Mouse (Mus musculus): ENCODE measurements around the gene Emilin1. TPM values are rescaled to one million over a fixed set of nuclear protein-coding genes. Genes with fewer than 3 reads are reported as not detected.

The Emilin1 gene
- total RNA-seq, 1 experiment = 16.6 TPM

- H3K4me1 ChIP-seq (ENCODE audit: control insufficient read depth in 2 of 2, insufficient read depth in 2 of 2, low read length in 2 of 2, poor library complexity in 1 of 2) = peaks cover 7 to 18% of the 10 kb centered on the region in 2 experiments; a peak in 3 of 4 replicates
These were observed 4.5 kb upstream of the Emilin1 start for GRCm38 (mm10) chr5:30908426-30909299.

GRCm38 (mm10) chr5:30909300-30909659, 3.9 kb upstream of the Emilin1 start:
- no peak for DNase-seq (ENCODE audit: low read depth, low spot score)
- Histone ChIP-seq H3K4me3 (ENCODE audit: insufficient read depth in 1 of 2, low read depth in 1 of 2, low read length in 2 of 2, poor library complexity in 1 of 2, severe bottlenecking in 1 of 2) (no peak overlapping the region), H3K36me3 (ENCODE audit: control insufficient read depth, insufficient read depth, low read length, poor library complexity, severe bottlenecking) (peaks cover 14% of the 10 kb centered on the region), H3K4me1 (ENCODE audit: control insufficient read depth in 2 of 2, insufficient read depth in 2 of 2, low read length in 2 of 2, poor library complexity in 1 of 2) (peaks cover 7 to 18% of the 10 kb centered on the region in 2 experiments; a peak in 3 of 4 replicates), H3K9ac (ENCODE audit: insufficient read depth, low read depth, low read length, poor library complexity, severe bottlenecking) (no peak overlapping the region), H3K9me3 (ENCODE audit: control insufficient read depth, insufficient read depth, low read depth, low read length) (no peaks in the 10 kb centered on the region), H3K27ac (ENCODE audit: insufficient read depth, low read depth, low read length, poor library complexity, severe bottlenecking) (no peak overlapping the region)
- no peak for TF ChIP-seq MAFK (IDR thresholded peaks at IDR 0.05; ENCODE audit: insufficient read depth, low read depth, low read length)
- in situ Hi-C loops (cut with MboI; ENCODE audit: low sequenced_read_pairs in 2 of 2, unreplicated experiment in 2 of 2) = no loop called here

More at GRCm38 (mm10) chr5:30908426-30909299, 4.5 kb upstream of the Emilin1 start:
- DNase-seq (ENCODE audit: low read depth, low spot score) = no peak
- in situ Hi-C loops (cut with MboI; ENCODE audit: low sequenced_read_pairs in 2 of 2, unreplicated experiment in 2 of 2) = no loop called here
- Histone ChIP-seq H3K36me3 (ENCODE audit: control insufficient read depth, insufficient read depth, low read length, poor library complexity, severe bottlenecking) (peaks cover 17% of the 10 kb centered on the region), H3K9ac (ENCODE audit: insufficient read depth, low read depth, low read length, poor library complexity, severe bottlenecking) (peak overlapping the region; percentile 61; the same call in 1 of the 2 replicates), H3K27ac (ENCODE audit: insufficient read depth, low read depth, low read length, poor library complexity, severe bottlenecking) (no peak overlapping the region), H3K4me3 (ENCODE audit: insufficient read depth in 1 of 2, low read depth in 1 of 2, low read length in 2 of 2, poor library complexity in 1 of 2, severe bottlenecking in 1 of 2) (peak overlapping the region; percentile 62 to 71; a peak in 3 of 4 replicates), H3K9me3 (ENCODE audit: control insufficient read depth, insufficient read depth, low read depth, low read length) (no peaks in the 10 kb centered on the region)
- TF ChIP-seq ZC3H11A (IDR thresholded peaks at IDR 0.05; ENCODE audit: borderline replicate concordance, low read depth, low read length) (no peak), CHD2 (IDR thresholded peaks at IDR 0.05; ENCODE audit: low read depth, low read length) (no peak), ZNF384 (IDR thresholded peaks at IDR 0.05; ENCODE audit: low read depth, low read length) (no peak), HCFC1 (IDR thresholded peaks at IDR 0.05; ENCODE audit: borderline replicate concordance, insufficient read depth, low read length) (no peak), MAFK (IDR thresholded peaks at IDR 0.05; ENCODE audit: insufficient read depth, low read depth, low read length) (no peak)

- no peak for DNase-seq (ENCODE audit: low read depth, low spot score)
- Histone ChIP-seq H3K36me3 (ENCODE audit: control insufficient read depth, insufficient read depth, low read length, poor library complexity, severe bottlenecking) (peaks cover 8% of the 10 kb centered on the region; the same call in 1 of the 2 replicates), H3K4me3 (ENCODE audit: insufficient read depth in 1 of 2, low read depth in 1 of 2, low read length in 2 of 2, poor library complexity in 1 of 2, severe bottlenecking in 1 of 2) (no peak overlapping the region), H3K4me1 (ENCODE audit: control insufficient read depth in 2 of 2, insufficient read depth in 2 of 2, low read length in 2 of 2, poor library complexity in 1 of 2) (peaks cover 7 to 18% of the 10 kb centered on the region in 2 experiments; a peak in 3 of 4 replicates), H3K9ac (ENCODE audit: insufficient read depth, low read depth, low read length, poor library complexity, severe bottlenecking) (no peak overlapping the region), H3K27ac (ENCODE audit: insufficient read depth, low read depth, low read length, poor library complexity, severe bottlenecking) (no peak overlapping the region), H3K9me3 (ENCODE audit: control insufficient read depth, insufficient read depth, low read depth, low read length) (no peaks in the 10 kb centered on the region)
- in situ Hi-C loops (cut with MboI; ENCODE audit: low sequenced_read_pairs in 2 of 2, unreplicated experiment in 2 of 2) = no loop called here
- no peak for TF ChIP-seq CHD2 (IDR thresholded peaks at IDR 0.05; ENCODE audit: low read depth, low read length)
- TF ChIP-seq ZC3H11A (IDR thresholded peaks at IDR 0.05; ENCODE audit: borderline replicate concordance, low read depth, low read length) = no peak
- no peak for TF ChIP-seq MAFK (IDR thresholded peaks at IDR 0.05; ENCODE audit: insufficient read depth, low read depth, low read length)
- no peak for TF ChIP-seq ZNF384 (IDR thresholded peaks at IDR 0.05; ENCODE audit: low read depth, low read length)
- no peak for TF ChIP-seq HCFC1 (IDR thresholded peaks at IDR 0.05; ENCODE audit: borderline replicate concordance, insufficient read depth, low read length)
These were observed 3.3 kb upstream of the Emilin1 start for GRCm38 (mm10) chr5:30909863-30910262.

DNA sequence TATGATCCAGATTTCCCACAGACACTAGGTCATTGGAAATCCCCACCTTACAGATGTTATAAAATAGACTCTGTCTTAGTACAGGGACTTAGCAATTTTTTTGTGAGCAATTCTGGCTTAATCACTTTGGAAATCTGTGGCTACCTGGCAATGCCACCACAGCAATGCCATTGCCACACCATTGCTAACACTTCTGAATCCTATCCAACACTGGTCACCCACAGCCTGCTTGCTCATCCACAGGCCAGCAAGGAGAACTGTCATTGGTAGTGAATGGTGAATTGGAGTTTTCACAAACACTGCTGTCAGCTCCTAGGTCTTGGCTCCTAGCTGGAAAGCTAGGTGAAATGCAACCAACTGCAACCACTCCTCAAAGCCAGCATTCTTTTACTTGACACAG, 2.7 kb upstream of the Emilin1 start:
- Histone ChIP-seq H3K9ac (ENCODE audit: insufficient read depth, low read depth, low read length, poor library complexity, severe bottlenecking) (no peak overlapping the region), H3K4me3 (ENCODE audit: insufficient read depth in 1 of 2, low read depth in 1 of 2, low read length in 2 of 2, poor library complexity in 1 of 2, severe bottlenecking in 1 of 2) (no peak overlapping the region), H3K9me3 (ENCODE audit: control insufficient read depth, insufficient read depth, low read depth, low read length) (no peaks in the 10 kb centered on the region), H3K4me1 (ENCODE audit: control insufficient read depth in 2 of 2, insufficient read depth in 2 of 2, low read length in 2 of 2, poor library complexity in 1 of 2) (peaks cover 7 to 20% of the 10 kb centered on the region in 2 experiments; a peak in 3 of 4 replicates), H3K36me3 (ENCODE audit: control insufficient read depth, insufficient read depth, low read length, poor library complexity, severe bottlenecking) (peaks cover 5% of the 10 kb centered on the region; the same call in 1 of the 2 replicates), H3K27ac (ENCODE audit: insufficient read depth, low read depth, low read length, poor library complexity, severe bottlenecking) (no peak overlapping the region)
- DNase-seq (ENCODE audit: low read depth, low spot score) = no peak
- in situ Hi-C loops (cut with MboI; ENCODE audit: low sequenced_read_pairs in 2 of 2, unreplicated experiment in 2 of 2) = no loop called here
- TF ChIP-seq MAFK (IDR thresholded peaks at IDR 0.05; ENCODE audit: insufficient read depth, low read depth, low read length) = no peak
- TF ChIP-seq CHD2 (IDR thresholded peaks at IDR 0.05; ENCODE audit: low read depth, low read length) = no peak
- TF ChIP-seq HCFC1 (IDR thresholded peaks at IDR 0.05; ENCODE audit: borderline replicate concordance, insufficient read depth, low read length) = no peak
- no peak for TF ChIP-seq ZNF384 (IDR thresholded peaks at IDR 0.05; ENCODE audit: low read depth, low read length)
- no peak for TF ChIP-seq ZC3H11A (IDR thresholded peaks at IDR 0.05; ENCODE audit: borderline replicate concordance, low read depth, low read length)

Measured in ES-E14 (cell line).